Mouse (Mus musculus) spleen, adult 2 months (tissue): ENCODE results near the gene Bmpr1a.
"Not testable (repeated sequence)": the region's sequence is repeated elsewhere in the genome, so short reads cannot be mapped to it uniquely, and the experiment has no call there.

Experiments used
- CTCF ChIP-seq: fragments of 200-500 bp; IDR thresholded peaks from 2 replicates; pipeline ENCODE4 v1.5.1; 2011; ENCODE audit warnings: mild to moderate bottlenecking, inconsistent platforms; ENCODE audit not compliant: insufficient read depth, insufficient read length, insufficient replicate concordance; ENCODE audit errors: extremely low read depth
- POLR2A ChIP-seq: fragments of 200-500 bp; IDR thresholded peaks from 2 replicates; pipeline ENCODE4 v1.6.1; 2011; ENCODE audit warnings: low read depth, low read length, inconsistent platforms

DNA sequence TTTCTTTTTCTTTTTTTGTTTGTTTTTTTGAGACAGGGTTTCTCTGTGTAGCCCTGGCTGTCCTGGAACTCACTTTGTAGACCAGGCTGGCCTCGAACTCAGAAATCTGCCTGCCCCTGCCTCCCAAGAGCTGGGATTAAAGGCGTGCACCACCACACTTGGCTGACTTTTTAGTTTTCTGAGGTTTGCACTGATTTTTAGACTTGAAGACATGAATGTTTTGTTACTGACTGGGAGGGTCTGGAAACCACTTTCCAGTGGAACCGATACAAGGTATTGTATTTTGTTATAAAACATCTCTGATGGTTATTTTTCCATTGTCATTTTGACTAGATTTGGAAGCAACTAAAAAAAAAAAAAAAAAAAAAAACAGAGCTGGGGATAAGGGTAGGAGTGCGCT lies 86.2 kb downstream of the Bmpr1a start:
- not testable (repeated sequence) for TF ChIP-seq CTCF, POLR2A
